Mouse (Mus musculus) intestine, embryonic 16.5 days (tissue): Measurements from ENCODE around the gene Cyp20a1. TPM values are rescaled to one million over a fixed set of nuclear protein-coding genes. Genes with fewer than 3 reads are reported as not detected.

ENCODE experiments used
- ATAC-seq: fragments of 200-750 bp; cut with Nextera tagmentation; 2 replicates; pipeline ENCODE4 v1.8.0; 2017; ENCODE audit warnings: moderate TSS enrichment, moderate library complexity
- H3K27ac ChIP-seq: fragments of 300-500 bp; sonication (generic); 2 replicates; pipeline ENCODE4 v1.5.1; 2014; ENCODE audit warnings: mild to moderate bottlenecking, low read length
- H3K27me3 ChIP-seq: fragments of 300-500 bp; sonication (generic); replicated peaks from 2 replicates; pipeline ENCODE4 v1.6.1; 2014; ENCODE audit warnings: low read length, control low read depth, mixed read lengths; ENCODE audit not compliant: control insufficient read depth, insufficient read depth
- H3K36me3 ChIP-seq: fragments of 300-500 bp; sonication (generic); 2 replicates; pipeline ENCODE4 v1.6.1; 2014; ENCODE audit warnings: low read length, control low read depth; ENCODE audit not compliant: control insufficient read depth, insufficient read depth
- H3K4me1 ChIP-seq: fragments of 300-500 bp; sonication (generic); 2 replicates; pipeline ENCODE4 v1.6.1; 2014; ENCODE audit warnings: low read length, control low read depth, mixed read lengths; ENCODE audit not compliant: control insufficient read depth, insufficient read depth
- H3K4me2 ChIP-seq: fragments of 300-500 bp; sonication (generic); 2 replicates; pipeline ENCODE4 v1.6.1; 2014; ENCODE audit warnings: low read depth, low read length, control low read depth
- H3K4me3 ChIP-seq: fragments of 300-500 bp; sonication (generic); 2 replicates; pipeline ENCODE4 v1.5.1; 2014; ENCODE audit warnings: mild to moderate bottlenecking, low read length
- H3K9ac ChIP-seq: fragments of 300-500 bp; sonication (generic); 2 replicates; pipeline ENCODE4 v1.6.1; 2014; ENCODE audit warnings: low read depth, low read length
- H3K9me3 ChIP-seq: fragments of 300-500 bp; sonication (generic); 2 replicates; pipeline ENCODE4 v1.6.1; 2016; ENCODE audit warnings: low read length, control low read depth; ENCODE audit not compliant: control insufficient read depth
- WGBS: fragments of 180-500 bp; shearing (Covaris S2); extraction: QIAGEN DNeasy Blood & Tissue Kit; methylation state at CpG from one replicate; pipeline ENCODE4 v1.1.7; 2014; 5-methylcytosine and 5-hydroxymethylcytosine counted together
- polyA plus RNA-seq: library from polyadenylated mRNA; unstranded; fragments of >200 nt; fragmentation: Nextera tagmentation; extraction: Ambion mirVana; gene quantifications from 2 replicates; pipeline ENCODE4 v1.2.1, GENCODE M21; 2015

The Cyp20a1 gene
- polyA plus RNA-seq, 1 experiment from 2014 or later, result 18.6 TPM

- H3K9me3 ChIP-seq, result no peaks in the 10 kb centered on the region
- H3K4me2 ChIP-seq, result no peak overlapping the region
- H3K9ac ChIP-seq, result no peak overlapping the region
- H3K4me3 ChIP-seq, result no peak overlapping the region
- H3K27me3 ChIP-seq, result no peaks in the 10 kb centered on the region
- H3K4me1 ChIP-seq, result no peaks in the 10 kb centered on the region
- H3K27ac ChIP-seq, result no peak overlapping the region
- WGBS, result 10% methylated on average over 1 of the region's 1 CpGs
- no peak for ATAC-seq
- H3K36me3 ChIP-seq, result no peaks in the 10 kb centered on the region
Measured at GRCm38 (mm10) chr1:60432497-60432896, 89.4 kb downstream of the Cyp20a1 start.

Other genes starting within 250 kb of the Cyp20a1 start
- gene Carf, start 245.1 kb upstream of the Cyp20a1 start, polyA plus RNA-seq, result 3.5 and 4.5 TPM in 2 replicates
- 44.9 and 50.1 TPM in 2 replicates for gene Wdr12, start 244.7 kb upstream of the Cyp20a1 start, polyA plus RNA-seq
- 4.7 and 4.8 TPM in 2 replicates for gene Nbeal1, start 162.7 kb upstream of the Cyp20a1 start, polyA plus RNA-seq
- 10.5 and 10.7 TPM in 2 replicates for gene Abi2, start 66.3 kb downstream of the Cyp20a1 start, polyA plus RNA-seq
- 20.2 TPM in 2 replicates for gene Raph1, start 223.8 kb downstream of the Cyp20a1 start, polyA plus RNA-seq